Mouse (Mus musculus) CH12.LX (cell line): ENCODE measurements around the gene Npc1l1.

Experiments
- CTCF ChIP-seq, 2 experiments: IDR thresholded peaks in 1 of 2; conservative IDR thresholded peaks in 1 of 2; 2 replicates each; pipeline ENCODE4 v1.5.1; 2011 to 2012; ENCODE audit warnings: low read depth in 2 of 2, low read length in 2 of 2, improper control_type of control experiment in 1 of 2, inconsistent platforms in 1 of 2, mild to moderate bottlenecking in 1 of 2, moderate library complexity in 1 of 2
- EP300 ChIP-seq: IDR thresholded peaks from 2 replicates; pipeline ENCODE4 v1.6.1; 2011; ENCODE audit warnings: low read length, improper control_type of control experiment
- KAT2A ChIP-seq: IDR thresholded peaks from 2 replicates; pipeline ENCODE4 v1.6.1; 2012; ENCODE audit warnings: low read length, improper control_type of control experiment, inconsistent platforms; ENCODE audit not compliant: insufficient replicate concordance
- ZMIZ1 ChIP-seq: IDR thresholded peaks from 2 replicates; pipeline ENCODE4 v1.6.1; 2012; ENCODE audit warnings: low read depth, mild to moderate bottlenecking, inconsistent platforms, low read length, improper control_type of control experiment

- TF ChIP-seq EP300 (no peak), KAT2A (no peak), CTCF (conservative IDR thresholded peaks at IDR 0.05 in 1 of 2, IDR thresholded peaks at IDR 0.05 in 1 of 2; ENCODE audit: low read depth in 2 of 2, low read length in 2 of 2) (no peak), ZMIZ1 (no peak)
Measured at GRCm38 (mm10) chr11:6207090-6207489, 22.9 kb downstream of the Npc1l1 start.
